Mouse (Mus musculus) skeletal muscle tissue, adult 2 months (tissue): Measurements from ENCODE around the gene Mesd.

ENCODE experiments used
- DNase-seq: peaks from one replicate; pipeline ENCODE4 v3.0.0-alpha.2; 2012; ENCODE audit warnings: low read depth, low spot score

The Mesd gene

GRCm38 (mm10) chr7:83884021-83884658, at the start of gene Mesd, which contains the start of gene Tlnrd1:
Gene Mesd (plus strand): TSS chr7:83884466.
Gene Tlnrd1 (minus strand): TSS chr7:83884305.
- DNase-seq: peak; percentile 78

- DNase-seq: no peak
These were observed 45.6 kb upstream of the Mesd start for GRCm38 (mm10) chr7:83838525-83839224.

- DNase-seq: no peak
These were observed 44.2 kb upstream of the Mesd start for GRCm38 (mm10) chr7:83840076-83840475.

GRCm38 (mm10) chr7:83842486-83843259, 41.6 kb upstream of the Mesd start:
- no peak for DNase-seq

GRCm38 (mm10) chr7:83844807-83845206, 39.5 kb upstream of the Mesd start:
- no peak for DNase-seq

GRCm38 (mm10) chr7:83847187-83848075, 36.8 kb upstream of the Mesd start:
- no peak for DNase-seq

GRCm38 (mm10) chr7:83851569-83852380, 32.5 kb upstream of the Mesd start:
- no peak for DNase-seq

- no peak for DNase-seq
These were observed 31.6 kb upstream of the Mesd start for GRCm38 (mm10) chr7:83852381-83853380.

- no peak for DNase-seq
These were observed 29.1 kb upstream of the Mesd start for GRCm38 (mm10) chr7:83855203-83855602.

- DNase-seq: peak; percentile 56
These were observed 27.7 kb upstream of the Mesd start for GRCm38 (mm10) chr7:83856353-83857207.

GRCm38 (mm10) chr7:83857208-83857488, 27.1 kb upstream of the Mesd start:
- no peak for DNase-seq

GRCm38 (mm10) chr7:83857921-83858320, 26.3 kb upstream of the Mesd start:
- no peak for DNase-seq

GRCm38 (mm10) chr7:83859378-83860083, 24.7 kb upstream of the Mesd start:
- DNase-seq: peak; percentile 63

- no peak for DNase-seq
These were observed 20.7 kb upstream of the Mesd start for GRCm38 (mm10) chr7:83863554-83863953.

- DNase-seq: no peak
These were observed 16.1 kb upstream of the Mesd start for GRCm38 (mm10) chr7:83868200-83868599.

GRCm38 (mm10) chr7:83869839-83870543, 14.3 kb upstream of the Mesd start:
- DNase-seq: no peak

- no peak for DNase-seq
These were observed 7.2 kb upstream of the Mesd start for GRCm38 (mm10) chr7:83877088-83877487.
